Mouse (Mus musculus) spleen, adult 2 months (tissue): ENCODE measurements around the gene Tfeb.
A peak's percentile ranks its signal among the peaks of the same experiment; 100 is the strongest.

Experiments
- CTCF ChIP-seq: fragments of 200-500 bp; IDR thresholded peaks from 2 replicates; pipeline ENCODE4 v1.5.1; 2011; ENCODE audit warnings: mild to moderate bottlenecking, inconsistent platforms; ENCODE audit not compliant: insufficient read depth, insufficient read length, insufficient replicate concordance; ENCODE audit errors: extremely low read depth
- POLR2A ChIP-seq: fragments of 200-500 bp; IDR thresholded peaks from 2 replicates; pipeline ENCODE4 v1.6.1; 2011; ENCODE audit warnings: low read depth, low read length, inconsistent platforms

DNA sequence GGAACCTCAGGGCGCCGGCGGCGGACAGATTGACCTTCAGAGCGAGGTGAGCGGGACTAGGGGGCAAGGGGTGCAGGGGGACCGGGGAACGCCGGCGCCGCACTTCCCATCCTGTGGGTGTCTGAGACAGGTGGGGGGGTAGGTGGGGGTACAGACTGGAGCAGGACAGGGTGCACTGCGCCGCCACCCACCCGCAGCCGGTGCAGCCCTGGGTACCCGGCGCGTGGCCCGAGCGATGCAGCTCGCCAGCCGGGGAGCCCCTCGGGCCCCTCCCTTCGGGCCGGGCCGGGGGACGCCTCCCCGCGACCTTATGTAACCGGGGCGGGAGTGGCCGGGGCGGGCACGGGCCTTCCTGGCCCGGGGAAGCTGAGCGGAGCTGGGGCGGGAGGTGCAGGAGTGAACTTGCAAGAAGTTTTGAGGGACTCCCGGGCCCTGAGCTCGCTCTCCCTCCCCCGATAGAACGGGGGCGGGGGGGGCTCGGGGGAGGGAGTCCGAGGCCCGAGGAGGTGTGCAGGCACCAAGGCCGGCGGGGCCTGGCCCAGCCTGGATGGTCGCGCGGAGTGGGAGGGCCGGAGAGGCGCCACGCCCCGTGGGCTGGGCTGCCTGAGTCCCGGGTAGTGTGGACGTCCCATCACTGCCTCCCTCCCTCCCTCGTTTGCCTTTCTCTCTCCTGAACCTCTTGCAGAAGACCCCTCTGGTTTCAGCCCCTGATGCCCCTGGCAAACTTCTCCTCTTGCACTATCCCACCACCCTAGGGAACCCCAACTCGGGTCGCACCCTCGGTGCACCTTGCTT is 638 bp downstream of the Tfeb start:
- TF ChIP-seq CTCF (no peak), POLR2A (peak; percentile 37)
